Mouse (Mus musculus): ENCODE data around the gene Pgrmc2.

The Pgrmc2 gene

GRCm38 (mm10) chr3:41070519-41070918 lies 12.3 kb downstream of the Pgrmc2 start:
- DNase-seq (ENCODE audit: low spot score) = no peak

GRCm38 (mm10) chr3:41065320-41065719 lies 17.5 kb downstream of the Pgrmc2 start:
- no peak for DNase-seq (ENCODE audit: low spot score)

DNA sequence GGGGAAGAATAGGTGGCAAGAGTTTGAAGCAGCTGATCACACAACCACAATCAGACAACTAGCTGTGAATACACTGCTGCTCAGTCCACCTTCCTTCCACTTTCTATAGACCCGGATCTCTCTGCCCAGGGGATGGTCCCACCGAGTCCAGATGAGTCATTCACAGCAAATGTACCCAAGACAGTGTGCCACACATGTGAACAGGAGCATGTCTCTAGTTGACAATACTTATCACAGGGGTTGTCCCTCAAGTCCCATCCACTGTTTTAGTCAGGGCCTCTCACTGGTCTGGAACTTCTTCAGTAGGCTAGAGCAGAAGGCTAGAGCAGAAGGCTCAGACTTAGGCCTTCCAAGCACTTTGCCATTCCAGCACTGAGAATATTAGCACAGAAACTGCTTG lies 20.1 kb downstream of the Pgrmc2 start:
- DNase-seq (ENCODE audit: low spot score) = no peak

- no peak for DNase-seq (ENCODE audit: low spot score)
Observed at GRCm38 (mm10) chr3:41061831-41062565, 20.8 kb downstream of the Pgrmc2 start.

- DNase-seq (ENCODE audit: low spot score) = no peak
Observed at GRCm38 (mm10) chr3:41059249-41059648, 23.6 kb downstream of the Pgrmc2 start.

- DNase-seq (ENCODE audit: low spot score) = no peak
Observed at GRCm38 (mm10) chr3:41058395-41058794, 24.5 kb downstream of the Pgrmc2 start.

GRCm38 (mm10) chr3:41053334-41053733 lies 29.5 kb downstream of the Pgrmc2 start:
- no peak for DNase-seq (ENCODE audit: low spot score)

DNA sequence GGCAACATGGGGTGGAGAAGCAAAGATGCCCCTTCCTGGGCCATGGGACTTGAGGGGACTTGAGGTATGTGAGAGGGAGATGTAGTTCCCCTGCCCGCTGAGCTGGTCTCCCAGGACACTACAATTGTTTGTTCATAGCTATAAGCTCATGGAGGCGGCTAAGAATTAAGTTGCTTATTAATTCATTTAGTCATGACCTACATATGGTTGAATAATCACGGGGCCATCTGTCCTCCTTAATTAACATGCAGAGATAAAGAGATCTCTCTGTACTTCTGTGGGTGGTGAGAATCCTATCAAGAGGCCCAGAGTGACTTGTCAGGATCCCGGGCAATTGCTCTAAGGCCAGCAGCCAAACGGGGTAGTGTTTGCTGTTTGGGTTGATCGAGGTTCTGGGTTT lies 35.0 kb downstream of the Pgrmc2 start:
- no peak for DNase-seq (ENCODE audit: low spot score)

DNA sequence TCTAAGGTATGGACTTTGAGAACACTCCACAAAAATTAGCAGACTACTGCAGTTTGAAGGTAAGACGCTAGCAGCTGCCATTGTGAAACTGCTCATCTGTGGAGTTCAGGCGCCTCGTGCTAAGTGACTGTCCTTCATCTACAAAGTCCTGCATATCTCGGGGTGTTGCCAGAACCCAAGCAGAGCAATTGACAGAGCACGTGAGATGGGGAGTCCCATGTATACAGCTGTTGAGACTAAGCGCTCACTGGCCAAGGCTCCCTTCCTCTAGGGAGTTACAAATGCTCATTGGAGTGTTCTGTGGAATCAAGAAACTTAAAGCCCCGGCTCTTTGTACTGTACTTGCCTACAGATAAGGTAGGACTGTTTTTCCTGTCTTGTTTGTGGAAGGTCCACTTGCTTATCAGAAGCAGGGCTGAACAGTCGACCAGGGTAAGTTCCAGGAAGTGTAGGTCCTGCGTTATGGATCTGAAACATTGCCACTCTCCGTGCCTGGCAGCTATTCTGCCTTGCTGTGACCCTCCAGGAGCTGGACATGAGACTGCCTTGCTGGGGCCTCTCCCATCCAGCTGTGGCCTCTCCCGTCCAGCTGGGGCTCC lies 39.0 kb downstream of the Pgrmc2 start:
- DNase-seq (ENCODE audit: low spot score) = no peak

GRCm38 (mm10) chr3:41042195-41042938 lies 40.5 kb downstream of the Pgrmc2 start:
- DNase-seq (ENCODE audit: low spot score) = peak; percentile 29

- no peak for DNase-seq (ENCODE audit: low spot score)
Observed at GRCm38 (mm10) chr3:41041241-41041640, 41.6 kb downstream of the Pgrmc2 start.

DNA sequence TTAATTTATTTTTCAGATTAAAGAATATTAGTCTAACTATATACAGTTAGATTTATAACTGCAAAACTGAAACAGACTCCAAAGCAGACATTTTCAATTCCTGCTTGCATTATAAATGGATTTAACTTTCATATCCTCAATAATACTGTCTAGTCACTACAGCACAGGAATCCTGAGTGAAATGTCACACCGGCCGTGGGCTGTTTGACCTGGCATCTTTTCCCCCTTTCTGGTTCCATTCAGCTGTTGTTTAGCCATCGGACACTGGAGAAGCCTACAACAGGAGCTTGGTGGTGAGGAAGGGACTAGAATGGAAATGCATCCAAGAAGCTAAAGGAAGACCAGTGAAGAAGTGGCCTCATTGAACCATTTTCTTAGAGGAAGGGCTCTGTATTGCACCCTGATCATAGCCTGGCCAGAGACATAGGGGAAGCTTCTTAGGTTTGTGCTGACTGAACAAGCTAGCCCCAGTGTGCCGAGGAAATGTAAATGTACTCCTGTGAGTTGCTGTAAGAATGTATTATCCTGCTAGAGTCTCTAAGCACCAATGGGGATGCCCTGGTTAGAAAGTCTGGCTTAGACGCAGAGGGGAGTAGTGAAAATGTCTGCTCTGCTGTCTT lies 44.4 kb downstream of the Pgrmc2 start:
- no peak for DNase-seq (ENCODE audit: low spot score)

- DNase-seq (ENCODE audit: low spot score) = no peak
Observed at GRCm38 (mm10) chr3:41031286-41032210, 51.3 kb downstream of the Pgrmc2 start.

DNA sequence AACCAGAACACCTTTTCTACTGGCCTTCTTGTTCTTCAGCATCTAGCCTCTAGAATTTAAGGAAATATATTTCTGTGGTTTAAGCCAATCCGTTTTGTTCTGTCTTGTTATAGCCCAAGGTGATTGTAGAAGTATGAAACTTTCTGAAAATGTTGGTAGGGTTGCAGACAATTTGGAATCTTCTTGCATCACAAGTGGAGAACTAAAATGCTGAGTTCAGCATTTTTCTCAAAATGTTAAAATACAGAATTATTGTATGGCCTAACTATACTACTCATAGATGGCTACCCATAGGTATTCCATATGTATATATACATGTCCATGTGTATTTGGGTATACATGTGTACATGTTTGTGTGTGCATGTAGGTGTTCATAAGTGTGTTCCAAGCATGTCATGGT lies 52.1 kb downstream of the Pgrmc2 start:
- no peak for DNase-seq (ENCODE audit: low spot score)

DNA sequence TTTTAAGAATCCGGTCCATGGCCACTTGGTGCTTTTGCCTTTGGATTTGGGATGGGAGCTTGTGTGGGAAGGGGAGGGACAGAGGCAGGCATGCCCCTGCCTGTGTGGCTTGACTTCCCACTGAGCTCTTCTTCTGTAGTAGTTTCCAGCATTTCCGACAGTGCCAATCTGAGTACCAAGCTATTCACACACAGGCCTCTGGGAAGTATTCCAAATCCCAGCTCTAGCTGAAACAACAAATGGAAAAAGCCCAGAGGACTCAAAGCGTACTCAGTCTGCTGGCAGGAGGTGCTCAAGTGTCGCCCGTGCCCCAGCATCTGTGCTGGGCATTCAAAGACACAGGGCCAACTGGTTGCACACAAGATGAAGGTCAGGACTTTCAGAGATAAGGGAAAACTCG lies 60.9 kb downstream of the Pgrmc2 start:
- DNase-seq (ENCODE audit: low spot score) = no peak

DNA sequence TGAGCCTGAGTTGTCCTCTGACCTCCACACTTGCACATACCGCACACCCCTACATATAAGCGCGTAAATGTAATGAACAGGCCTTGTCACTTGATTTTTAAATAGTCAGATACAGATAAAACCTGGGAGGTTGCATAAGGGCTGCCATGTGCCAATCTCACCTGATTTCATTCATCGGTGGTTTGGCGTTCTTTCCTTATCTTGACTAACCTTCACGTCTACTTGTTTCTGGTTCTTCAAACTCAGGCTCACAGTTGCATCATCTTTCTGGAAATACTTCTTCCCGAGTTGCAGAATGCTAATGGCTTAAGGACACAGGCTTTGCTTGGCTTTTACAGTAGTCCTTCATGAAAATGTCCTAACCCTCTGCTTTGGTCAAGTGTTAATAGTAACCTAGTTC lies 62.2 kb downstream of the Pgrmc2 start:
- DNase-seq (ENCODE audit: low spot score) = no peak

GRCm38 (mm10) chr3:41018022-41018608 lies 64.7 kb downstream of the Pgrmc2 start:
- no peak for DNase-seq (ENCODE audit: low spot score)
